Mouse (Mus musculus): ENCODE measurements around the gene Uhmk1. TPM values are rescaled to one million over a fixed set of nuclear protein-coding genes. Genes with fewer than 3 reads are reported as not detected.

The Uhmk1 gene
- total and polyA plus RNA-seq, 3 experiments, result 19.5 to 43.9 (median 28.9) TPM

DNA sequence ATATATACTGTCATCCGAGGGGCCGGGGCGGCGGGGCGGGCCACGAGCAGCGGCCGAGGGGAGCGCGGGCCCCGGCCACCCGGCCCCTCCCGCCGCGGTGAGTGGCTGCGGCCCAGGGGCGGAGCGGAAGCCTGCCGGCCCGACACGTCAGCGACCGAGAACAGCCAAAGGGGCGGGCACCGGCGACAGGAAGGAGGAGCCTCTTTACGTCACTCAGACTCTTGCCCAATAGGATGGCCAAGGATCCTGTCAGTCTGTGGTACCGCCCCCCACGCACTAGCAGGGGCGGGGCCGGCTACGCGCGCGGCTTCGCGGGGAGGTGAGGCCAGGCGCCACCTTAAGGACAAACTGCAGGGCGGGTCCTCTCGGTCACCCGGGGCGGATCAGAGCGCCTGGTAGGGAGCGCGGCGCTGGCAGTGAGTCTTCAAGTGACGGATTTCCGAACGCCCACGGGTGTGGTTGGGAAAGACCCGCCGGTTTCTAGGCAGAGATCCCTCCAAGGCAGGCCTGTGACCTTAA is 40.3 kb downstream of the Uhmk1 start, which contains the start of gene Uap1:
Gene Uap1, minus strand, starts transcription at position 144 of the 519 bp plus-strand sequence.
- Histone ChIP-seq H3K4me3 (ENCODE audit: control insufficient read depth in 1 of 2, insufficient read depth in 1 of 2, low read depth in 2 of 2, low read length in 2 of 2) (peak within 1 kb of the TSS; percentile 64 to 82), H3K36me3 (ENCODE audit: control insufficient read depth in 1 of 2, insufficient read depth in 2 of 2, low read length in 2 of 2) (peaks cover 0 to 28% of the 10 kb centered on the region in 2 experiments; a peak in 3 of 4 replicates), H3K27ac (ENCODE audit: control insufficient read depth, low read depth, low read length) (peak within 1 kb of the TSS; percentile 97), H3K79me2 (ENCODE audit: control insufficient read depth, insufficient read depth, low read length, poor library complexity) (peaks cover 43% of the 10 kb centered on the region), H3K27me3 (ENCODE audit: control insufficient read depth in 1 of 2, insufficient read depth in 2 of 2, low read length in 2 of 2) (no peaks in the 10 kb centered on the region), H3K9me3 (replicated peaks; ENCODE audit: insufficient read depth, low read length) (no peaks in the 10 kb centered on the region), H3K9ac (ENCODE audit: control insufficient read depth, low read depth, low read length, poor library complexity, severe bottlenecking) (peak within 1 kb of the TSS; percentile 88), H3K4me1 (ENCODE audit: control insufficient read depth in 1 of 2, insufficient read depth in 2 of 2, low read length in 2 of 2) (peaks cover 9 to 12% of the 10 kb centered on the region in 2 experiments)
- TF ChIP-seq JUND (IDR thresholded peaks at IDR 0.05; ENCODE audit: low read depth, low read length), result no peak
- 0 out of 2 replicates have a peak, but pooled peaks have one; percentile 6 for TF ChIP-seq SMC3 (IDR thresholded peaks at IDR 0.05; ENCODE audit: low read depth, low read length)
- no peak for TF ChIP-seq USF1 (IDR thresholded peaks at IDR 0.05; ENCODE audit: low read depth, low read length)
- TF ChIP-seq CHD1 (IDR thresholded peaks at IDR 0.05; ENCODE audit: low read depth, low read length), result no peak
- TF ChIP-seq UBTF (IDR thresholded peaks at IDR 0.05; ENCODE audit: borderline replicate concordance, insufficient read depth, low read depth, low read length), result peak; percentile 77; the same call in 1 of the 2 replicates
- TF ChIP-seq ZMIZ1 (IDR thresholded peaks at IDR 0.05; ENCODE audit: low read depth, low read length), result peak; percentile 36
- TF ChIP-seq TBP (IDR thresholded peaks at IDR 0.05; ENCODE audit: low read depth, low read length), result peak; percentile 60
- TF ChIP-seq SIN3A (IDR thresholded peaks at IDR 0.05; ENCODE audit: low read length), result peak; percentile 63
- TF ChIP-seq POLR2AphosphoS2 (IDR thresholded peaks at IDR 0.05; ENCODE audit: low read length), result peak; percentile 86; the same call in 1 of the 2 replicates
- peak; percentile 60; the same call in 1 of the 2 replicates for TF ChIP-seq HCFC1 (IDR thresholded peaks at IDR 0.05; ENCODE audit: low read depth, low read length)
- TF ChIP-seq POLR2A (IDR thresholded peaks at IDR 0.05; ENCODE audit: control insufficient read depth in 1 of 2, insufficient read depth in 1 of 2, low read depth in 1 of 2, low read length in 2 of 2, poor library complexity in 1 of 2), result peak in 1 of 2 experiments; percentile 83; a peak in 3 of 4 replicates
- TF ChIP-seq EP300 (IDR thresholded peaks at IDR 0.05; ENCODE audit: low read depth in 1 of 2, low read length in 2 of 2), result 0 out of 4 replicates have a peak, but pooled peaks of 1 of the 2 experiments have one; percentile 32
- TF ChIP-seq MYC (IDR thresholded peaks at IDR 0.05; ENCODE audit: low read depth, low read length), result 0 out of 2 replicates have a peak, but pooled peaks have one; percentile 22
- peak; percentile 57; the same call in 1 of the 2 replicates for TF ChIP-seq E2F4 (IDR thresholded peaks at IDR 0.05; ENCODE audit: borderline replicate concordance, low read depth, low read length)
- 0 out of 2 replicates have a peak, but pooled peaks have one; percentile 30 for TF ChIP-seq ETS1 (IDR thresholded peaks at IDR 0.05; ENCODE audit: low read depth, low read length)
- TF ChIP-seq NELFE (IDR thresholded peaks at IDR 0.05; ENCODE audit: low read depth, low read length), result peak; percentile 73
- peak in 2 of 3 experiments; percentile 24 to 46; a peak in 4 of 6 replicates for TF ChIP-seq CTCF (IDR thresholded peaks at IDR 0.05 in 2 of 3, conservative IDR thresholded peaks at IDR 0.05 in 1 of 3; ENCODE audit: control insufficient read depth in 1 of 3, insufficient read depth in 1 of 3, low read depth in 2 of 3, low read length in 3 of 3, poor library complexity in 1 of 3, severe bottlenecking in 1 of 3)
- no peak for TF ChIP-seq ZC3H11A (IDR thresholded peaks at IDR 0.05; ENCODE audit: low read depth, low read length)
- 0 out of 2 replicates have a peak, but pooled peaks have one; percentile 36 for TF ChIP-seq ELF1 (IDR thresholded peaks at IDR 0.05; ENCODE audit: low read depth, low read length)
- TF ChIP-seq MXI1 (IDR thresholded peaks at IDR 0.05; ENCODE audit: low read depth, low read length), result peak; percentile 82
- DNase-seq (ENCODE audit: low read depth, low spot score), result peak; percentile 99
